Mouse (Mus musculus): Measurements from ENCODE around the gene Smok2a. TPM values are rescaled to one million over a fixed set of nuclear protein-coding genes. Genes with fewer than 3 reads are reported as not detected.
"Not testable (repeated sequence)": the region's sequence is repeated elsewhere in the genome, so short reads cannot be mapped to it uniquely, and the experiment has no call there.

Smok2a gene
- polyA plus RNA-seq, 1 experiment from 2014 or later: not detected

DNA sequence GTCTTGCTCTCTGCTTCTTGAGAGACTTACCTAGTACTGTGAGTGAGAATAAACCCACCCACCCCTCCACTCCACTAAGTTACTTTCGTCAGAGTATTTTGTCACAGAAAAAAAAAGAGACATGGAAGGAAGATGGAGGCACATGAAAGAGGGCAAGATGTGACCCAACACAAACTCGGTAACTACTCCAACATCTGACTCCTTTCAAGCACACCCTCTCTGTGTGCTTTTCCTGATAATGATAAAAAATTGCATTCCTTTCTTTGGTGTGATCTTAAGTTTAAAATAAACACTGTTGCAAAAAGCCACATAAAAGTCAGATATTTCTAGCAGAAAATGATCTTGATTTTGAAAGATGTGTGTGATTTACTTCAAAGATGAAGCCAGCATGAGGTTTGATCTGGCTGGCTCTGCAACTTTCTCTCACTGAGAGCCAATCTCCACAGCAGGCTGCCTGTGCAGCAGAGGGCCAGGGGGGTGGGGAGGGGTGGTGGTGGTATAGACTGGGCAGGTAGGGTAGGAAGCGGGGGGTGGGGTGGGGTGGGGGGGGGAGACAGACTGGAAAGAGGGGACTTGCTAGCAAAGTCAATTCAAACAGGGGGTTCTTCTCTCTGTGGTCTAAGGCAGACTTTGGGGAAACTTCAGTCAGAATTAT, 18.4 kb upstream of the Smok2a start:
- not testable (repeated sequence) for H3K4me1 ChIP-seq (ENCODE audit: control insufficient read depth, insufficient read depth, low read length); H3K4me3 ChIP-seq (replicated peaks; ENCODE audit: low read depth, low read length); H3K4me2 ChIP-seq (ENCODE audit: low read length); H3K9ac ChIP-seq (replicated peaks; ENCODE audit: low read length); DNase-seq; H3K27ac ChIP-seq (replicated peaks; ENCODE audit: low read depth, low read length); H3K36me3 ChIP-seq (ENCODE audit: control insufficient read depth, insufficient read depth, low read length); ATAC-seq (ENCODE audit: low FRiP score, low TSS enrichment); H3K27me3 ChIP-seq (ENCODE audit: control insufficient read depth, insufficient read depth, low read length)
- H3K9me3 ChIP-seq (ENCODE audit: control insufficient read depth, low read length): peaks cover 23% of the 10 kb centered on the region
- 82% methylated on average over 2 of the region's 3 CpGs for WGBS

DNA sequence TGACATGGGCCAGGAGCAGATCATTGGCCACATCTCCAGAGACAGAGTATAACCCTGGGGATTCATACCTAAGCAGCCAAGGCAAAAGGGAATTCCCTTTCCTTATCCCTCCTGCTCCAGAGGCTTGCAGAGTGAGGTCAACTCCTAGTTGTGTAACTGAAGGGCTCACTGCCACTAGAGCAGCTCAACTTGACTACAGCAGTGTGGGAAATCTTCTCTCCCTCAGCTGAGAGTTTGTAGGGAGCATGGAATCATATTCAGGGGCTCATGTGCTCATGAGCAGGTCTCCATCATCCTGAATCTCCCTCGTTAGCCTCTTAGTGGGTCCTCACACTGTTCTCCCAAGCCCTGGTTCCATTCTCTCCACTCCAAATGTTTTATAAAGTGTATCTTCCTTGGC, 15.7 kb upstream of the Smok2a start:
- ATAC-seq (ENCODE audit: low FRiP score, low TSS enrichment); H3K4me2 ChIP-seq (ENCODE audit: low read length); H3K4me3 ChIP-seq (replicated peaks; ENCODE audit: low read depth, low read length); H3K4me1 ChIP-seq (ENCODE audit: control insufficient read depth, insufficient read depth, low read length); H3K27ac ChIP-seq (replicated peaks; ENCODE audit: low read depth, low read length); DNase-seq; H3K36me3 ChIP-seq (ENCODE audit: control insufficient read depth, insufficient read depth, low read length); H3K9ac ChIP-seq (replicated peaks; ENCODE audit: low read length); H3K27me3 ChIP-seq (ENCODE audit: control insufficient read depth, insufficient read depth, low read length): not testable (repeated sequence)
- H3K9me3 ChIP-seq (ENCODE audit: control insufficient read depth, low read length): peaks cover 33% of the 10 kb centered on the region
- 82% methylated on average over 1 of the region's 1 CpGs for WGBS

DNA sequence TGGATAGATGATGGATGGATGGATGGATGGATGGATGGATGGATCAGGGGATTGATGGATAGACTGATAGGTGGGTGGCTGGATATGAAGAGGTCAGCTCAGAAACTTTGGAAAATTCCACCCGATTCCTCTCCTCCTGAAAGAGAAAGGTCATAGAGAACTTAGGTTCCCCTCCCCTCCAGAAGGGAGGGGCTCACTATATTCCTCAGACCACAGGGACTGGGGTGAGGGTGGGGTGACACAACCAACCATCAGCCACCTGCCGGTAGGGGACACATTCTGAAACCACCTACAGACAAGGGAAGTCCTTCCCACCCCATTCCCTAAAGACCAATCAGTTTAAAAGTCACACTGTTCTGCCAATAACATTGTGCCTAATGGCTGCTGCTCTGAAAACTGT, 14.5 kb upstream of the Smok2a start:
- WGBS: 87% methylated on average over 2 of the region's 2 CpGs
- H3K27ac ChIP-seq (replicated peaks; ENCODE audit: low read depth, low read length): no peak overlapping the region
- H3K4me1 ChIP-seq (ENCODE audit: control insufficient read depth, insufficient read depth, low read length): no peaks in the 10 kb centered on the region
- H3K36me3 ChIP-seq (ENCODE audit: control insufficient read depth, insufficient read depth, low read length): no peaks in the 10 kb centered on the region
- H3K4me2 ChIP-seq (ENCODE audit: low read length): no peak overlapping the region
- no peaks in the 10 kb centered on the region for H3K27me3 ChIP-seq (ENCODE audit: control insufficient read depth, insufficient read depth, low read length)
- no peak overlapping the region for H3K9ac ChIP-seq (replicated peaks; ENCODE audit: low read length)
- DNase-seq (no peak), ATAC-seq (ENCODE audit: low FRiP score, low TSS enrichment) (peak; percentile 28; the same call in 1 of the 2 replicates)
- no peak overlapping the region for H3K4me3 ChIP-seq (replicated peaks; ENCODE audit: low read depth, low read length)
- peaks cover 28% of the 10 kb centered on the region for H3K9me3 ChIP-seq (ENCODE audit: control insufficient read depth, low read length)

DNA sequence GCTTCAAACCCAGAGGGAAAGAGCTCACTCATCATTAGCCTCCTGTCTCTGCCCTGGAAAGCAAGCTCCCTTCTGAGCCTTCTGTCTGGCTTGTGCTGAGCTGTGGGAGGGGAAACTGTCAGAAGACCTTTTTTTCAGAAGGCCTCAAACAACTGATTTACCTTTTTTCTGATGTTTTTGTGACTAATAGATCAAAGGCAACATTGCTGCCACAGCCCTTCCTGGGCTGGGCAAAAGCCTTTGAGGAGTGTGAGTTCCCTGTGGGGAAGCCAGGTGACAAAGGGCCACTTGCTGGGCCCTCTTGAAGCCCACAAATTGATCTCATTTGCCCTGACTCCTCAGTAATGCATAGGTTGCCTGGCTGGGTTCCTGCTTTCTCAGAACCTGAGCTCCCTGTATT, 12.5 kb upstream of the Smok2a start:
- H3K9me3 ChIP-seq (ENCODE audit: control insufficient read depth, low read length): peaks cover 44% of the 10 kb centered on the region
- not testable (repeated sequence) for H3K9ac ChIP-seq (replicated peaks; ENCODE audit: low read length); ATAC-seq (ENCODE audit: low FRiP score, low TSS enrichment); H3K4me1 ChIP-seq (ENCODE audit: control insufficient read depth, insufficient read depth, low read length); H3K4me3 ChIP-seq (replicated peaks; ENCODE audit: low read depth, low read length); H3K27ac ChIP-seq (replicated peaks; ENCODE audit: low read depth, low read length); H3K27me3 ChIP-seq (ENCODE audit: control insufficient read depth, insufficient read depth, low read length); DNase-seq; H3K4me2 ChIP-seq (ENCODE audit: low read length); H3K36me3 ChIP-seq (ENCODE audit: control insufficient read depth, insufficient read depth, low read length)

DNA sequence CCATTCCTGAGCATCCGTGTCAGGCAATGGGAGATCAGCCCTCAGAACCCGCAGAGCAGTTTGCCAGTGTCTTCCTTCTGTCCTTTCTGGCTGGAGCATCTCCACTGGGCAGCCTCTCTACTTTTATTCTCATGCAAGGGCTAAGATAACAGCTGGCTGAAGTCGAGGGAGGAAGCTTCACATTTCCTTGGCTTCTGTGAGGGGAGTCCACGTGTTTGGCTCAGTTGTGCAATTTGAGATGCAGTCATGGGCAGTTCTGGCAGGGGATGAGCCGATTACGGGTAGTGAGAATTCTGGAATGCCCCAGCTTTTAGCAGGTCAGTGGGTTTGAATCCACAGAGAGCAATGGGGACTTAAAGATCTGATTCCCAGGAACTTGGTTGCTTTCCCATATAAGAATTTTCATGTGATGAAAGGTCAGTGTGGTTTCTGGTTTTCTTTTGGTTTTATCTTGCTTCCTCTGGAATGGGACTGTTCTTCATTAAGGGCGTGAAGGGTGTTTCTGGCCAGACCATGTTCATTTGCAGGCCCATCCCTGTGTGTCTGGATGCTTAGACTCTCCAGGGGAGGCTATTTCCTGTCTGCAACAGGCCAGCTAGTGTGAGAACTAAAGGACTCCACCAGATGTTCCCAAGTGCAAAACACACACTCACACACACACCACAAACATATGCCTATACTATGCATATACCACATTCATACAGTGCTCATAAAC, 8.7 kb upstream of the Smok2a start:
- Histone ChIP-seq H3K36me3 (ENCODE audit: control insufficient read depth, insufficient read depth, low read length) (no peaks in the 10 kb centered on the region), H3K4me3 (replicated peaks; ENCODE audit: low read depth, low read length) (no peak overlapping the region), H3K27ac (replicated peaks; ENCODE audit: low read depth, low read length) (no peak overlapping the region), H3K27me3 (ENCODE audit: control insufficient read depth, insufficient read depth, low read length) (no peaks in the 10 kb centered on the region), H3K9me3 (ENCODE audit: control insufficient read depth, low read length) (peaks cover 75% of the 10 kb centered on the region), H3K9ac (replicated peaks; ENCODE audit: low read length) (no peak overlapping the region), H3K4me2 (ENCODE audit: low read length) (no peak overlapping the region), H3K4me1 (ENCODE audit: control insufficient read depth, insufficient read depth, low read length) (no peaks in the 10 kb centered on the region)
- 70% methylated on average over 7 of the region's 7 CpGs for WGBS
- DNase-seq (no peak), ATAC-seq (ENCODE audit: low FRiP score, low TSS enrichment) (no peak)

DNA sequence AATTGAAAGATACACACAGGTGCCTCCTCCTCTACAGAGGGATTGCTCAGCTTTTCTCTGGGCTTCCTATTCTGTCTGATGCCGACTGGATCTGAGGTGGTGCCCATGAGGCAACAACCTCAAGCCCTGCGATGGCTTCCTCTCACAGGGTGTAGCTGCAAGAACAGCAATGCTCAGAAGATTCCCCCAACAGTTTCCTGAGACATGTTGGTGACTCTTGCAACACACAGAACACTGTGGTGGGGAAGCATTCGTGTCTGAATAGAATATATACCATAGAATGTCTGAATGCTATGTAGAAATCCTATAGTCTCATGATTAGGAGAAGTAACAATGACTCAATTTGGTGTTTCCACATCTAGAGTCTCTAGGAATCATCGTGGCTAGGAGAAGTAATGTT, 6.8 kb upstream of the Smok2a start:
- Histone ChIP-seq H3K4me2 (ENCODE audit: low read length) (no peak overlapping the region), H3K9ac (replicated peaks; ENCODE audit: low read length) (no peak overlapping the region), H3K27me3 (ENCODE audit: control insufficient read depth, insufficient read depth, low read length) (no peaks in the 10 kb centered on the region), H3K36me3 (ENCODE audit: control insufficient read depth, insufficient read depth, low read length) (no peaks in the 10 kb centered on the region), H3K9me3 (ENCODE audit: control insufficient read depth, low read length) (peaks cover 84% of the 10 kb centered on the region), H3K4me3 (replicated peaks; ENCODE audit: low read depth, low read length) (no peak overlapping the region), H3K4me1 (ENCODE audit: control insufficient read depth, insufficient read depth, low read length) (no peaks in the 10 kb centered on the region), H3K27ac (replicated peaks; ENCODE audit: low read depth, low read length) (no peak overlapping the region)
- ATAC-seq (ENCODE audit: low FRiP score, low TSS enrichment) (no peak), DNase-seq (no peak)
- WGBS: 58% methylated on average over 4 of the region's 4 CpGs

DNA sequence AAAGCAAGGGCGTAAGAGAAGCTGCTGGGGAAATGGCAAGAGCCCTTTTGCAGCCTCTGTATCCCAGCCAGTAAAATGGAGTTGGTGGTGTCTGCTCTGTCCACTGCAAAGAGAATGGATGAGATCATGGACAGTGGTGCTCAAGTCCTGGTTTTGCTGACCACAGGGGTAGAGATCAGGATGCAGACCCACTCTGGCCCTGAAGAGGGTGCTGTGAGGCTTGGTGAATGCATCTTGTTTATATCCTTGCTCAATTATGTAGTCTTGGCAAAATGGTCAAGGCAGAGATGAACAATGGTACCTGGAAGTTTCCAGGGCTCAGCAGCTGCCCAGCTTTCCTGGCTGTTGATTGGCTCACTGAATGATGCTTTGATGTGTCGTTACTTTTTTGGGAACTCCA, 5.4 kb upstream of the Smok2a start:
- 79% methylated on average over 2 of the region's 2 CpGs for WGBS
- H3K4me2 ChIP-seq (ENCODE audit: low read length): no peak overlapping the region

DNA sequence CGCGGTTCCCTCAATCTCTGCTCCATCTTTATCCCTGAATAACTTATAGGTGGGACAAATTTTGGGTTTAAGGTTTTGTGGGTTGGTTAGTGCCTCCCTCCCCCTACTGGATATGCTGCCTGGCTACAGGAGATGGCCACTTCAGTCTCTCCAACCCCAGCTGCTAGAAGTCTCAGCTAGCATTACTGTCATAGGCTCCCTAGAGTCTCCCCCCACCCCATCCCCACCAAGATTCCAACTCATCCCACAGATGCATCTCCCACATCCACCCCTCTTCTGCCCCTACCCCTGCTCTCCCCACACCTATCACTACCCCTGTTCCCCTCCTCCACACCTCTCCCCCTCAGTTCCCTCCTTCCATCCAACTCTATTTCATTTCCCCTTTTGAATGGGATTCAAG, 933 bp downstream of the Smok2a start:
- not testable (repeated sequence) for DNase-seq; H3K9ac ChIP-seq (replicated peaks; ENCODE audit: low read length); H3K27ac ChIP-seq (replicated peaks; ENCODE audit: low read depth, low read length); H3K36me3 ChIP-seq (ENCODE audit: control insufficient read depth, insufficient read depth, low read length); H3K4me3 ChIP-seq (replicated peaks; ENCODE audit: low read depth, low read length); H3K27me3 ChIP-seq (ENCODE audit: control insufficient read depth, insufficient read depth, low read length); ATAC-seq (ENCODE audit: low FRiP score, low TSS enrichment); H3K4me2 ChIP-seq (ENCODE audit: low read length); H3K4me1 ChIP-seq (ENCODE audit: control insufficient read depth, insufficient read depth, low read length)
- H3K9me3 ChIP-seq (ENCODE audit: control insufficient read depth, low read length): peaks cover 93% of the 10 kb centered on the region
- WGBS: 87% methylated on average over 2 of the region's 2 CpGs

More for the DNA sequence above, 5.4 kb upstream of the Smok2a start:
- Histone ChIP-seq H3K27me3 (ENCODE audit: control insufficient read depth, insufficient read depth, low read length) (no peaks in the 10 kb centered on the region), H3K9me3 (ENCODE audit: control insufficient read depth, low read length) (peaks cover 93% of the 10 kb centered on the region), H3K36me3 (ENCODE audit: control insufficient read depth, insufficient read depth, low read length) (no peaks in the 10 kb centered on the region), H3K27ac (replicated peaks; ENCODE audit: low read depth, low read length) (no peak overlapping the region), H3K9ac (replicated peaks; ENCODE audit: low read length) (no peak overlapping the region), H3K4me1 (ENCODE audit: control insufficient read depth, insufficient read depth, low read length) (no peaks in the 10 kb centered on the region), H3K4me3 (replicated peaks; ENCODE audit: low read depth, low read length) (no peak overlapping the region)
- no peak for DNase-seq
- 0 out of 2 replicates have a peak, but pooled peaks have one; percentile 9 for ATAC-seq (ENCODE audit: low FRiP score, low TSS enrichment)

DNA sequence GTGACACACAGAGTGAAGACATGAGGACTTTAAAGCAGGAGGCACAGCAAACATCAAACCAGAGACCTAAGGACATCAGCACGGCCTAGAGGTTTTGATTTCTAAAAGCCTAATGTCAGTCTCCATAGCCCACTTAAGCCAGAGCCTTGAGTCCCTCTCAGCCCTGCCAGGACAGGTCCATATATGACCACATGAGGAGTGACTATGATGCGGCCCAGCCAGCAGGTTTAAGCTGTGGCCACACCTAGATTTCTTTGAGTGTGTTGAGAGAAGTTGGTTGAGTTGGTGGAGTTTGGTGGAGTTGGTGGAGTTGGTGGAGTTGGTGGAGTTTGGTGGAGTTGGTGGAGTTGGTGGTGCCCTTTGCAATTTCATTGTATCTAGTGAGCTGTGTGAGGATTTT, 9.0 kb downstream of the Smok2a start, which contains the start of gene Smok2b:
Gene Smok2b, plus strand, starts transcription at position 301 of the 400 bp plus-strand sequence.
- H3K4me2 ChIP-seq (ENCODE audit: low read length); H3K4me3 ChIP-seq (replicated peaks; ENCODE audit: low read depth, low read length); H3K27me3 ChIP-seq (ENCODE audit: control insufficient read depth, insufficient read depth, low read length); H3K9ac ChIP-seq (replicated peaks; ENCODE audit: low read length); H3K27ac ChIP-seq (replicated peaks; ENCODE audit: low read depth, low read length); DNase-seq; ATAC-seq (ENCODE audit: low FRiP score, low TSS enrichment); H3K36me3 ChIP-seq (ENCODE audit: control insufficient read depth, insufficient read depth, low read length); H3K4me1 ChIP-seq (ENCODE audit: control insufficient read depth, insufficient read depth, low read length): not testable (repeated sequence)
- WGBS: 76% methylated on average over 2 of the region's 2 CpGs
- peaks cover 90% of the 10 kb centered on the region for H3K9me3 ChIP-seq (ENCODE audit: control insufficient read depth, low read length)

Measured in midbrain, embryonic 14.5 days (tissue).